In the genomic region with DNA sequence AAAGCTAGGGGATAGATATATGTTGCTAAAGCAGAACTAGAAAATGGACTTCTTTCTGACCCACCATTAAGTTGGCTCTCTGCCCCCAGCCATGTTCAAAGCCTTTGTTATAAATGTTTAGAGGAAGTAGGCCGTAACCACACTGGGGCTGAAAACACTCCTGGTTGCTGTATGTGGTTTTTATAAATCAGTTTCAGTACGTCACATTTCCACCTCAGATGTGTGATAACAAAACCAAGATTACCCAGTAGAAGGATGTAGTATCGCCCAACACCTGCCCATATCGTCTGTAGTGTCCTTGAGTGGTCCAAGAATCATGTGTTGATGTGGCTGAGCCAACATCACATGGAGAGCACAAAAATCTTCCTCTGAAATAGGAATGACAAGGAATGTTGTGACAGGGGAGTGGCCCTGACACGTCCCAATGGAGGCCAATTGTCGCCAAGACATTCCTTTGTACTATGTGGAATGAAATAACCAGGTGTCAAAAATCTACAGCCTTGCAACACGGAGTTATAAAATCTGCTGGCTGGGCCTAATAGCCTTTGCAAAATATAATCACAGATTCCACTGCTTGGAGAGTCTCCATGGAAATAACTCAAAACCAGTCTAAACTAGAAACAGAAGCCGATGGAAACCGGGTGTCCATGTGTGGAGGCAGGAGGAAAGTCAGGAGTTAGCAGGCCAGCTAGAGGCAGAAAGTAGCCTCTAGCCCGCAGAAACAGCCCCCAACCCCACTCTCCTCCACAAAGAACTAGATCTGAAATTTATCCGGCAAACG, we compare ENCODE assay signal across 10 mouse cellular contexts. TPM values are rescaled to one million over a fixed set of nuclear protein-coding genes. Genes with fewer than 3 reads are reported as not detected.
DNase-seq lines count a peak whose midpoint lies in the region; ATAC-seq and TF ChIP-seq lines count a peak whose summit lies in the region.
"Had no signal": no experiment of that assay in that cellular context is flagged by ENCODE, and none has a peak within 500 bp of the region (broad histone marks: within the 10 kb centered on the region; RNA-seq: fewer than 3 reads in every experiment).

No protein-coding gene starts in this region.

- H3K9me3 ChIP-seq in limb, embryonic 13.5 days: no peaks in the 10 kb centered on the region
- no peaks in the 10 kb centered on the region for H3K9me3 ChIP-seq in stomach, embryonic 16.5 days (replicated peaks; ENCODE audit: control insufficient read depth, low read length)

- 40% methylated on average over 12 of the region's 12 CpGs for WGBS in spleen, adult 2 months
- WGBS in limb, embryonic 13.5 days: 44% methylated on average over 12 of the region's 12 CpGs
- WGBS in stomach, embryonic 16.5 days: 50% methylated on average over 12 of the region's 12 CpGs

- H3K4me3 ChIP-seq in gastrocnemius, adult 2 months: no peak overlapping the region
- H3K4me3 ChIP-seq in spleen, adult 2 months (ENCODE audit: extremely low read depth, insufficient read depth, insufficient read length): no peak overlapping the region
- H3K4me3 ChIP-seq in limb, embryonic 13.5 days: no peak overlapping the region
- H3K4me3 ChIP-seq in stomach, embryonic 16.5 days (replicated peaks; ENCODE audit: low read length): no peak overlapping the region

- no peaks in the 10 kb centered on the region for H3K36me3 ChIP-seq in spleen, adult 2 months (ENCODE audit: control insufficient read depth, insufficient read depth, low read length)
- H3K36me3 ChIP-seq in limb, embryonic 13.5 days: no peaks in the 10 kb centered on the region
- H3K36me3 ChIP-seq in stomach, embryonic 16.5 days (ENCODE audit: control insufficient read depth, insufficient read depth, low read length): no peaks in the 10 kb centered on the region

- H3K27me3 ChIP-seq in spleen, adult 2 months (ENCODE audit: control insufficient read depth, insufficient read depth, low read length): no peaks in the 10 kb centered on the region
- no peaks in the 10 kb centered on the region for H3K27me3 ChIP-seq in limb, embryonic 13.5 days
- H3K27me3 ChIP-seq in stomach, embryonic 16.5 days (ENCODE audit: control insufficient read depth, insufficient read depth, low read length): no peaks in the 10 kb centered on the region

- peak overlapping the region; percentile 21; the same call in 1 of the 2 replicates for H3K4me2 ChIP-seq in limb, embryonic 13.5 days (replicated peaks)
- no peak overlapping the region for H3K4me2 ChIP-seq in stomach, embryonic 16.5 days (ENCODE audit: low read depth, low read length)

- peak overlapping the region; percentile 80 for H3K27ac ChIP-seq in gastrocnemius, adult 2 months
- peak overlapping the region; percentile 87 for H3K27ac ChIP-seq in spleen, adult 2 months (ENCODE audit: insufficient read depth, low read length)
- peak overlapping the region; percentile 87 for H3K27ac ChIP-seq in limb, embryonic 13.5 days
- peak overlapping the region; percentile 61 for H3K27ac ChIP-seq in stomach, embryonic 16.5 days (ENCODE audit: low read length)

- ATAC-seq in limb, embryonic 13.5 days (ENCODE audit: low FRiP score, low read depth): peak; percentile 84; the same call in 1 of the 2 replicates
- peak; percentile 7; the same call in 1 of the 2 replicates for ATAC-seq in stomach, embryonic 16.5 days (ENCODE audit: insufficient read depth, low FRiP score)

- H3K4me1 ChIP-seq in spleen, adult 2 months (ENCODE audit: control insufficient read depth, insufficient read depth, insufficient read length): peaks cover 67% of the 10 kb centered on the region
- peaks cover 31% of the 10 kb centered on the region for H3K4me1 ChIP-seq in limb, embryonic 13.5 days
- H3K4me1 ChIP-seq in stomach, embryonic 16.5 days (ENCODE audit: control insufficient read depth, insufficient read depth, low read length): peaks cover 26% of the 10 kb centered on the region

- peak; percentile 31 for DNase-seq in gastrocnemius, adult 2 months
- DNase-seq in gastrocnemius, postnatal 25 days: no peak
- DNase-seq in spleen, adult 2 months (ENCODE audit: low read depth in 1 of 2, low spot score in 2 of 2): peak; percentile 59 to 91
- DNase-seq in spleen, postnatal 10 days (ENCODE audit: low spot score in 2 of 2): no peak
- no peak for DNase-seq in layer of hippocampus, postnatal 25 days (ENCODE audit: extremely low spot score in 1 of 2, low spot score in 1 of 2)
- no peak for DNase-seq in kidney, postnatal 36 days
- DNase-seq: adrenal gland, postnatal 10 days; embryo, embryonic 11 days had no signal

- H3K9ac ChIP-seq in limb, embryonic 13.5 days: no peak overlapping the region
- H3K9ac ChIP-seq in stomach, embryonic 16.5 days (ENCODE audit: low read length): no peak overlapping the region

- intact Hi-C loops in gastrocnemius, adult 2 months (cut with DNase I): no loop called here

- TF ChIP-seq POLR2A in spleen, adult 2 months (IDR thresholded peaks at IDR 0.05; ENCODE audit: low read depth, low read length): no peak; the same call in 1 of the 2 replicates

- TF ChIP-seq CTCF in gastrocnemius, adult 2 months (IDR thresholded peaks at IDR 0.05): no peak
- no peak for TF ChIP-seq CTCF in spleen, adult 2 months (IDR thresholded peaks at IDR 0.05; ENCODE audit: extremely low read depth, insufficient read depth, insufficient read length, insufficient replicate concordance)

RNA-seq across cellular contexts. Expression of gene Snx9, which starts 36.6 kb away (rescaled TPM):
- total RNA-seq in gastrocnemius, adult 2 months (2021): 10 to 100 TPM; 22.9 to 29.6 TPM
- 10 to 100 TPM; 21.5 to 22.4 TPM for total RNA-seq in gastrocnemius, postnatal 25 days (2021)
- polyA plus RNA-seq in spleen, adult 2 months (2012; rRNA removed): 22.1 and 26.6 TPM in 2 replicates
- polyA plus RNA-seq in limb, embryonic 13.5 days (2015; fragmentation: Nextera tagmentation; extraction: Ambion mirVana): 27.6 and 28.3 TPM in 2 replicates
- 28.2 and 31.3 TPM in 2 replicates for polyA plus RNA-seq in stomach, embryonic 16.5 days (2015; fragmentation: Nextera tagmentation; extraction: Ambion mirVana)
- 10 to 100 TPM; 11.9 to 12.4 TPM for total RNA-seq in layer of hippocampus, postnatal 25 days (2021)

Comparison
In these comparisons a context has a peak if more than half of its experiments do, and no peak if none do; other contexts are left out.
1. DNase-seq: peak in gastrocnemius, adult 2 months (single experiment) and spleen, adult 2 months (2 of 2); none in gastrocnemius, postnatal 25 days (single experiment), spleen, postnatal 10 days (0 of 2), layer of hippocampus, postnatal 25 days (0 of 2) and kidney, postnatal 36 days (0 of 2).
2. Peak in every context shown above with its lines, with median percentiles within 50 percentile points of each other: H3K27ac ChIP-seq.